In the genomic region with DNA sequence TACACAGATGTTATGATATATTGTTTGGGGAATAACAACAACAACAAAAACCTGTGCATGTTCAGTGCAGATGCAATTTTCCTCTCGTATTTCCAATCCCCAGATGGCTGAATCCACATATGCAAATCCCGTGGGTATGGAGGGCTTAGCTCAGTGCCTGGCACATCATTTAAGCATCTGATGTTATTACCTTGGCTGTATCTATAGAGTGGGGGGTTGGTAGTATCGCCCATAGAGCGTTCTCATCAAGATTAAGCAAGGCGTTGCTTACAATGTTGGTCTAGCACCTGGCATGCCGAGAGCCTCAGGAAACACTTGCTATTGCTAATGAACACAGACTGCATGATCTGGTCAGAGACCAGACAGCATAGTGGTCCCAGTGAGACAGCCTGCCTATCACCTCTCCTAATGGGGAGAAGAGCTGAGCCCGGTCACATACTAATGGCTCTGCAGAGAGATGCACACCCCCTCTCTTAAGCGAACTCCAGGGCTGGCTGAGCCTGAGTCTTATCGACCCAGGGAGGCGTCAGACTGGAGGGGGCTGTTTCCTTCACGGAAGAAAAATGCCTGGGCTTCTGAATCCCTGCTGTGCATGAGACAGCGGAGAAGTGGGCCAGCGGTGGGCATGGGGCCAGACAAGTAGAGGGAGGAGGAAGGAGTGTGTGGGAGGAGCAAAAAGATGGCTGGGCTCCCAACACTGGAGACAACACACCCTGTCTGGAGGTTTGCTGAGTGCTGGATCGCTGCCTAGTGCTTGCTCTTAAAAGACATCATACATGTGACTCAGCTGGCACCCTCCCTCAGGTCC, we compare ENCODE assay signal across 8 mouse cellular contexts.
DNase-seq lines count a peak whose midpoint lies in the region; ATAC-seq and TF ChIP-seq lines count a peak whose summit lies in the region.

No protein-coding gene starts in this region.

- 52% methylated on average over 14 of the region's 14 CpGs for WGBS in intestine, embryonic 16.5 days
- WGBS in thymus, adult 2 months, result 74% methylated on average over 14 of the region's 14 CpGs

- in situ Hi-C loops in Patski (cut with MboI; ENCODE audit: low pct_unique_long_range_greater_than_20kb), result loop anchor here (10.0 kb wide), 1 partner anchor 155 kb away; no protein-coding TSS in a partner anchor

- peak overlapping the region; percentile 16; the same call in 1 of the 2 replicates for H3K4me2 ChIP-seq in intestine, embryonic 16.5 days (ENCODE audit: low read depth, low read length)

- no peaks in the 10 kb centered on the region for H3K27me3 ChIP-seq in Patski
- no peaks in the 10 kb centered on the region for H3K27me3 ChIP-seq in intestine, embryonic 16.5 days (replicated peaks; ENCODE audit: control insufficient read depth, insufficient read depth, low read length)
- H3K27me3 ChIP-seq in thymus, adult 2 months (ENCODE audit: control insufficient read depth, insufficient read depth, low read length), result no peaks in the 10 kb centered on the region

- H3K9ac ChIP-seq in intestine, embryonic 16.5 days (ENCODE audit: low read depth, low read length), result peak overlapping the region; percentile 31; the same call in 1 of the 2 replicates

- peak overlapping the region; percentile 58; the same call in 1 of the 2 replicates for H3K27ac ChIP-seq in intestine, embryonic 16.5 days (ENCODE audit: low read length)
- no peak overlapping the region for H3K27ac ChIP-seq in thymus, adult 2 months (ENCODE audit: control insufficient read depth, insufficient read depth, low read length)

- peak; percentile 81 for DNase-seq in Patski (ENCODE audit: low read depth, low spot score)
- DNase-seq in cerebellum, adult 9-10 months, result peak; percentile 27
- DNase-seq in gastrocnemius, postnatal 36 days, result peak; percentile 81 to 86
- DNase-seq in left cerebral cortex, adult 18-20 months (ENCODE audit: low spot score in 2 of 2), result peak; percentile 91 to 92
- peak; percentile 83 for DNase-seq in lung, postnatal 36 days
- DNase-seq in right cerebral cortex, postnatal 4 days, result peak; percentile 86
- no peak for DNase-seq in thymus, adult 2 months

- CTCF ChIA-PET in Patski (lab: Charles Lee), result interaction anchor here (1.9 kb wide), 1 partner anchor 10 kb away, joined by 4 read pairs; no protein-coding TSS in a partner anchor

- H3K36me3 ChIP-seq in intestine, embryonic 16.5 days (ENCODE audit: control insufficient read depth, insufficient read depth, low read length), result no peaks in the 10 kb centered on the region
- no peaks in the 10 kb centered on the region for H3K36me3 ChIP-seq in thymus, adult 2 months (ENCODE audit: control insufficient read depth, insufficient read depth, low read length)

- H3K9me3 ChIP-seq in intestine, embryonic 16.5 days (ENCODE audit: control insufficient read depth, low read length), result no peaks in the 10 kb centered on the region

- POLR2A ChIA-PET in Patski (lab: Charles Lee), result no interaction called here

- H3K4me3 ChIP-seq in intestine, embryonic 16.5 days (ENCODE audit: low read length), result no peak overlapping the region
- no peak overlapping the region for H3K4me3 ChIP-seq in thymus, adult 2 months (ENCODE audit: control insufficient read depth, insufficient read depth, low read length)

- no peak for TF ChIP-seq POLR2A in thymus, adult 2 months (IDR thresholded peaks at IDR 0.05; ENCODE audit: control insufficient read depth, extremely low read depth, insufficient read depth, low read length, poor library complexity)

- intact Hi-C loops in gastrocnemius, postnatal 36 days (cut with DNase I), result no loop called here

- 0 out of 2 replicates have a peak, but pooled peaks cover 4% of the 10 kb centered on the region for H3K4me1 ChIP-seq in intestine, embryonic 16.5 days (ENCODE audit: control insufficient read depth, insufficient read depth, low read length)
- no peaks in the 10 kb centered on the region for H3K4me1 ChIP-seq in thymus, adult 2 months (replicated peaks; ENCODE audit: control insufficient read depth, insufficient read depth, low read length)

- ATAC-seq in Patski, result peak; percentile 67
- ATAC-seq in intestine, embryonic 16.5 days, result peak; percentile 95

- TF ChIP-seq CTCF in Patski (IDR thresholded peaks at IDR 0.05), result no peak
- no peak for TF ChIP-seq CTCF in thymus, adult 2 months (IDR thresholded peaks at IDR 0.05; ENCODE audit: borderline replicate concordance, control insufficient read depth, extremely low read depth, insufficient read depth, low read length, poor library complexity)
